Mouse (Mus musculus) ES-E14 (cell line): ENCODE data around the gene Arcn1. TPM values are rescaled to one million over a fixed set of nuclear protein-coding genes. Genes with fewer than 3 reads are reported as not detected.
A peak's percentile ranks its signal among the peaks of the same experiment; 100 is the strongest.

ENCODE experiments used
- DNase-seq: peaks from one replicate; pipeline ENCODE4 v3.0.0-alpha.2; 2013; ENCODE audit warnings: low read depth, low spot score
- H3K27ac ChIP-seq: 2 replicates; pipeline ENCODE4 v1.5.1; 2012; ENCODE audit warnings: low read depth, mild to moderate bottlenecking, low read length, moderate library complexity, mixed read lengths; ENCODE audit not compliant: poor library complexity, insufficient read depth, severe bottlenecking
- H3K36me3 ChIP-seq: 2 replicates; pipeline ENCODE4 v1.6.1; 2012; ENCODE audit warnings: mild to moderate bottlenecking, low read length, moderate library complexity, mixed read lengths; ENCODE audit not compliant: control insufficient read depth, poor library complexity, insufficient read depth, severe bottlenecking
- H3K4me1 ChIP-seq, 2 experiments: fragments of 150-350 bp in 1 of 2; sonication (generic) in 1 of 2; 2 replicates each; pipeline ENCODE4 v1.6.1; 2012; ENCODE audit warnings: low read length in 2 of 2, mild to moderate bottlenecking in 1 of 2, mixed read lengths in 1 of 2; ENCODE audit not compliant: control insufficient read depth in 2 of 2, insufficient read depth in 2 of 2, poor library complexity in 1 of 2
- H3K4me3 ChIP-seq, 2 experiments: fragments of 150-350 bp in 1 of 2; sonication (generic) in 1 of 2; 2 replicates each; pipeline ENCODE4 v1.5.1; 2012; ENCODE audit warnings: low read length in 2 of 2, low read depth in 1 of 2, mild to moderate bottlenecking in 1 of 2, mixed read lengths in 1 of 2; ENCODE audit not compliant: insufficient read depth in 1 of 2, poor library complexity in 1 of 2, severe bottlenecking in 1 of 2
- H3K9ac ChIP-seq: 2 replicates; pipeline ENCODE4 v1.6.1; 2012; ENCODE audit warnings: low read depth, mild to moderate bottlenecking, low read length, mixed read lengths; ENCODE audit not compliant: poor library complexity, insufficient read depth, severe bottlenecking
- H3K9me3 ChIP-seq: fragments of 150-350 bp; sonication (generic); 2 replicates; pipeline ENCODE4 v1.6.1; 2012; ENCODE audit warnings: low read depth, mild to moderate bottlenecking, low read length; ENCODE audit not compliant: control insufficient read depth, insufficient read depth
- CHD2 ChIP-seq: IDR thresholded peaks from 2 replicates; pipeline ENCODE4 v1.6.1; 2014; ENCODE audit warnings: mild to moderate bottlenecking, low read depth, low read length, inconsistent platforms
- HCFC1 ChIP-seq: IDR thresholded peaks from 2 replicates; pipeline ENCODE4 v1.6.1; 2012; ENCODE audit warnings: low read length, inconsistent platforms, borderline replicate concordance; ENCODE audit not compliant: insufficient read depth
- MAFK ChIP-seq: IDR thresholded peaks from 2 replicates; pipeline ENCODE4 v1.6.1; 2014; ENCODE audit warnings: mild to moderate bottlenecking, low read depth, low read length, inconsistent platforms; ENCODE audit not compliant: insufficient read depth
- ZC3H11A ChIP-seq: IDR thresholded peaks from 2 replicates; pipeline ENCODE4 v1.6.1; 2012; ENCODE audit warnings: low read depth, mild to moderate bottlenecking, inconsistent platforms, low read length, borderline replicate concordance
- ZNF384 ChIP-seq: IDR thresholded peaks from 2 replicates; pipeline ENCODE4 v1.6.1; 2012; ENCODE audit warnings: low read depth, low read length, inconsistent platforms
- in situ Hi-C, 2 experiments: fragments of 600-800 bp; cut with MboI; formaldehyde crosslinking; loops; one replicate each; pipeline ENCODE4 v1.15.1; 2025; ENCODE audit warnings: low sequenced_read_pairs in 2 of 2, inconsistent platforms in 1 of 2; ENCODE audit not compliant: unreplicated experiment in 2 of 2
- total RNA-seq: library from RNA; depleted of rRNA; stranded (reverse); fragments of 300-350 nt; gene quantifications from 2 replicates; pipeline ENCODE4 v1.2.3, GENCODE M21; 2012

Arcn1 gene
- total RNA-seq, 1 experiment, result 72.3 TPM

DNA sequence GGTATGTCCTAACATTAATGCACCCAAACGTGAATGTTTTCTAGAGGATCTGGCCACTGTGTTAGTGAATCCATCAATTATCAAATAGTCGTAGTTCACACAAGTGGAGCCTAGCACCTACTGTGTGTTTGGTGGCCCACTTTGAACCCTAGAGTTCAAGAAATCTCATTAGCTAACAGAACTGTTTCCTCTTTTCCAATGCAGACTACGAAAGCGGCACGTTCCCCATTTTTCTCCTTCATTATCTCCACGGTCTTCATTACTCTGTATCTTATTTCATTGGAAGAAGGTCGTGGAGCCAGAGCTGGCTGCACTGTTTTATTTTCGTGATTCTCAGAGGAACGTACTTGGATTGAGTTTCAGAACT is 32.3 kb upstream of the Arcn1 start:
- H3K4me1 ChIP-seq, result no peaks in the 10 kb centered on the region; a peak in 1 of 4 replicates
- 0 out of 2 replicates have a peak, but pooled peaks cover 2% of the 10 kb centered on the region for H3K36me3 ChIP-seq
- H3K9ac ChIP-seq, result peak overlapping the region; percentile 42; the same call in 1 of the 2 replicates
- in situ Hi-C loops, result no loop called here
- H3K27ac ChIP-seq, result no peak overlapping the region
- no peak for TF ChIP-seq HCFC1
- no peak for TF ChIP-seq ZC3H11A
- TF ChIP-seq CHD2, result no peak
- no peak for TF ChIP-seq MAFK
- no peak for TF ChIP-seq ZNF384
- no peaks in the 10 kb centered on the region for H3K9me3 ChIP-seq
- peak overlapping the region; percentile 68 to 89; a peak in 3 of 4 replicates for H3K4me3 ChIP-seq
- no peak for DNase-seq

DNA sequence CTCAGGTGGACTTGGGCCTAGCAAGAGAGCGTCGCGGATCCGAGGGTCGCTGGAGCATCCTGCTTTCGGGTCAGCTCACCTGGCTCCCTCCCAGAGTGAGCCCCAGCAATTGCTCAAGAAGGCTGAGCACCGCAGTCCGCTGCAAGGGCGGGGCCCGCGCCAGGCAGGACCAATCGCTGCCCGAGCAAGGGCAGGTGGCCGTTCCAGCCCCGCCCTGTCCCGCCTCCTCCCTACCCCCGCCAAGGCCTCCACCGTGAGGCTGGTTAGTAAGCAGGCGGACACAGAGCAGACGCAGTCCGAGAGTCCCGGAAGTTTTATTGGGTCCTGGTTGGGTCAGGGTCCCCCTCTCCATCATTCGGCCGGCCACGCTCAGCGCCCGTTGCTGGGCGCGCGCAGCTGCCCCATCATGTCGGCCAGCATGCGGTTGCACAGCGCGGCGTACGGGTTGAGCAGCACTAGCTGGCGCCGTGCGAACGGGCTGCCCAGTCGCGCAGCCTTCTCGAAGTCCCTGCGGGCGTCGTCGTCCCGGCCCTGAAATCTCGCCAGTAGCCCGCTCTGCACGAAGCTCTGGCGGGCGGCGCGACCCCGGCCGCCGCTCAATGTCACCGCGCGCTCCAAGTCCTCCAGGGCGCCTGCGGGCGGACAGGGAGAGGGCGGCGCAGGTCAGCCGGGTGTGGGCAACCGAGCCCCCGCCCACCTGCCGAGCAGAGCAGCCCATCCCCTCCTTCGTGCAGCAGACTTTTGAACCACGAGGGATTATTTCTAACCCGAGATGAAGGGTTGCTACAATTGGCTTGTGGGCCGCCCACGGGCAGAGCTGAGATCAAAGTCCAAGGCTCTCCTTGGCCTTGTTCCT is 31.7 kb upstream of the Arcn1 start, which contains the start of gene Tmem25:
TSS of gene Tmem25 (minus strand) at position 206 of the 856 bp plus-strand sequence.
- no peak within 1 kb of the TSS for H3K27ac ChIP-seq
- H3K9ac ChIP-seq, result peak within 1 kb of the TSS; percentile 42
- H3K9me3 ChIP-seq, result no peaks in the 10 kb centered on the region
- no peaks in the 10 kb centered on the region; a peak in 1 of 4 replicates for H3K4me1 ChIP-seq
- H3K36me3 ChIP-seq, result no peaks in the 10 kb centered on the region
- H3K4me3 ChIP-seq, result peak within 1 kb of the TSS; percentile 68 to 89
- TF ChIP-seq HCFC1, result 0 out of 2 replicates have a peak, but pooled peaks have one; percentile 20
- TF ChIP-seq ZC3H11A, result no peak
- in situ Hi-C loops, result no loop called here
- DNase-seq, result peak; percentile 62

DNA sequence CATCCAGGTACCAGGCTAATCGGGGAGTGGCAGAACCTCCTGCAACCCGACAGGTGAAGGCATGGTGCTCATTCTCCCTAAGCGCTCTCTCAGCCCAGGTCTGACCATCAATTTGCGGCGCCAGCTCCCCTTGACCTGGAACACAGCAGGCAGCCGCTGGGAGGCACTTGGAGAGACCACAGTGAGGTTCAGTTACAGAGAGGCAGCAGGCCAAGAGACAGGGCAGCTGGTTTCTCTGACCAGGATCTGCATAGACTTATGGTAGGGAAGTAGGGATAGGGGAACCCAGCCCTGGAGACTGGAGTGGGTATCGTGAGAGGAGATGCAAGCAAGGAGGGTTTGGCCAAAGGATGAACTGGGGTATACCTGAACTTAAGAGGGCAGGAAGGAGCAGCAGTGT is 30.7 kb upstream of the Arcn1 start:
- no peak for DNase-seq
- Histone ChIP-seq H3K36me3 (no peaks in the 10 kb centered on the region), H3K4me3 (no peak overlapping the region), H3K4me1 (no peaks in the 10 kb centered on the region; a peak in 1 of 4 replicates), H3K9me3 (no peaks in the 10 kb centered on the region), H3K27ac (no peak overlapping the region), H3K9ac (no peak overlapping the region)
- TF ChIP-seq ZC3H11A (no peak), HCFC1 (no peak), MAFK (no peak), CHD2 (no peak), ZNF384 (no peak)
- in situ Hi-C loops, result no loop called here

DNA sequence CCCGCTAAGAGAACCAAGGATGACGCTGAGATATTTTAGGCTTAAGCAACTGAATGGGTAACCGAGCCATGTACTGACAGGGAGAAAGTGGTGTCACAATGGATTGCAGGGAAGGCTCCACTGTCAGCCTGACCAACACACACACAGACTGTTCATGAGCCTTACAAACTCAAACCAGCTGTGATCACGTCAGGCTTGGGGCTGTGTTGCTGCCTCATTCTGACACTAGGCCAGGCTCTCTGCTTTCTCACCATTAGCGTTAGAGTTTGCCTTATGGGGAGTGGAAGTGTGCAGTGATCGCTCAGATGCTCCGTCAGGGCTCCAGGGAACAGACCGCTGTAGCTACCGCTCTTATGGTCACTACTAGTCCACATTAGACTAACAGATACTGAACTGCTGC is 25.2 kb upstream of the Arcn1 start:
- no peak for DNase-seq

More for the DNA sequence above, 25.2 kb upstream of the Arcn1 start:
- Histone ChIP-seq H3K27ac (no peak overlapping the region), H3K9me3 (no peaks in the 10 kb centered on the region), H3K4me1 (no peaks in the 10 kb centered on the region), H3K36me3 (peaks cover 18% of the 10 kb centered on the region; the same call in 1 of the 2 replicates), H3K9ac (no peak overlapping the region), H3K4me3 (no peak overlapping the region)
- TF ChIP-seq CHD2 (no peak), MAFK (no peak), HCFC1 (no peak), ZC3H11A (no peak), ZNF384 (no peak)
- in situ Hi-C loops, result no loop called here
